Mouse (Mus musculus) forebrain, embryonic 13.5 days (tissue): ENCODE results near the gene Cdc42bpa. TPM values are rescaled to one million over a fixed set of nuclear protein-coding genes. Genes with fewer than 3 reads are reported as not detected.

Source experiments
- ATAC-seq: fragments of 200-750 bp; cut with Nextera tagmentation; 2 replicates; pipeline ENCODE4 v1.8.0; 2017
- H3K27ac ChIP-seq: fragments of 300-500 bp; sonication (generic); 2 replicates; pipeline ENCODE4 v1.5.1; 2015; ENCODE audit warnings: inconsistent platforms, mild to moderate bottlenecking, moderate library complexity
- H3K27me3 ChIP-seq: fragments of 300-500 bp; sonication (generic); 2 replicates; pipeline ENCODE4 v1.6.1; 2015; ENCODE audit warnings: mild to moderate bottlenecking, inconsistent platforms
- H3K36me3 ChIP-seq: fragments of 300-500 bp; sonication (generic); 2 replicates; pipeline ENCODE4 v1.6.1; 2015; ENCODE audit warnings: mild to moderate bottlenecking, inconsistent platforms; ENCODE audit not compliant: poor library complexity, severe bottlenecking
- H3K4me1 ChIP-seq: fragments of 300-500 bp; sonication (generic); 2 replicates; pipeline ENCODE4 v1.6.1; 2015; ENCODE audit warnings: inconsistent platforms
- H3K4me2 ChIP-seq: fragments of 300-500 bp; sonication (generic); 2 replicates; pipeline ENCODE4 v1.6.1; 2015; ENCODE audit warnings: inconsistent platforms, mild to moderate bottlenecking, moderate library complexity
- H3K4me3 ChIP-seq: fragments of 300-500 bp; sonication (generic); 2 replicates; pipeline ENCODE4 v1.5.1; 2015; ENCODE audit warnings: mild to moderate bottlenecking, inconsistent platforms
- H3K9ac ChIP-seq: fragments of 300-500 bp; sonication (generic); 2 replicates; pipeline ENCODE4 v1.6.1; 2015; ENCODE audit warnings: mild to moderate bottlenecking, inconsistent platforms
- H3K9me3 ChIP-seq: fragments of 300-500 bp; sonication (generic); replicated peaks from 2 replicates; pipeline ENCODE4 v1.6.1; 2016; ENCODE audit warnings: inconsistent platforms
- WGBS: fragments of 180-500 bp; shearing (Covaris S2); methylation state at CpG from one replicate; pipeline ENCODE4 v1.1.7; 2015; 5-methylcytosine and 5-hydroxymethylcytosine counted together
- polyA plus RNA-seq: library from polyadenylated mRNA; unstranded; fragments of >200 nt; fragmentation: Nextera tagmentation; extraction: Ambion mirVana; gene quantifications from 2 replicates; pipeline ENCODE4 v1.2.1, GENCODE M21; 2015

Cdc42bpa gene
- polyA plus RNA-seq, result 22.0 and 23.9 TPM in 2 replicates

DNA sequence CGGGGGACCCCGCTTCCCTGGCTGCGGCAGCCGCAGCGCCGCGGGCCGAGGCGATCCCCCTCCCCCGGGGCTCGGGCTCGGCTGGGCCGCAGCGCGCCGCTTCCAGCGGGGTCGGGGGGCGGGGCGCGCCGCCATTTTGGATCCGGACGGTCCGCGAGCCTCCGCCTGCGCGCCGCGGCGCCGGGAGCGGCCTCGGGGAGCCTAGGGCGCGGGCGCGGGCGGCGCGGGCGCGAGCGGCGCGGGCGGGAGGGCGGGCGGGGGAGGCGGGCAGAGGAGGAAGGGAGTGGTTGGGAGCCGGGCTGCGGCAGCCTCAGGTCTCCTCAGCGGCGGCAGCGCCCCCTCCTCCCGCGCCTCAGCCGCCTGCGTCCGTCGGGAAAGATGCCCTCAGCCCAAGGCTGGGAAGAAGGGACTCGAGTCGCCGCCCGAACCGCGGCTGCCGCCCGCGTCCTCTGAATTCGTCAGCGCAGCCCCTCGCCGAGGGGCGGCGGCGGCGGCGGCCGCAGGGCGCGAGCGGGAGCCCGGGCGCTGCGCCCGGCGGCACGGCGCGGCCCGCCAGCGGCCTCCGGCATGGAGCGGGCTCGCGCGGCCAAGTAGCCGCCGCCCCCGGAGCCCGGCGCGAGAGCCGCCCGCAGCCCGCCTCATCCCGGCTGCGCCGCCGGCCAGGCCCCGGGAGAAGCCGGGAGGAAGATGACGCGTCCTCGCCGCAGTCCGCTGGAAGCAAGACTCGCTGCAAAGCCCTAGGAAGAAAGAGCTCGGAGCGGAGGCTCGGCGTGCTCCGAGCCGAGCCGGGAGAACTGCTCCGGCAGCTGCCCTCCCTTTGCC is at the start of gene Cdc42bpa:
Cdc42bpa (plus strand) TSS at position 752 of the 822 bp plus-strand sequence.
- under 1% methylated on average over 57 of the region's 128 CpGs for WGBS
- no peaks in the 10 kb centered on the region; the same call in 1 of the 2 replicates for H3K27me3 ChIP-seq
- peak within 1 kb of the TSS; percentile 72 for H3K4me3 ChIP-seq
- H3K9me3 ChIP-seq, result no peaks in the 10 kb centered on the region
- H3K4me1 ChIP-seq, result peaks cover 47% of the 10 kb centered on the region
- peak within 1 kb of the TSS; percentile 94 for H3K27ac ChIP-seq
- ATAC-seq, result peak; percentile 92
- H3K36me3 ChIP-seq, result no peaks in the 10 kb centered on the region
- H3K4me2 ChIP-seq, result peak within 1 kb of the TSS; percentile 89
- peak within 1 kb of the TSS; percentile 97 for H3K9ac ChIP-seq

GRCm38 (mm10) chr1:179913471-179913870 is 46.8 kb upstream of the Cdc42bpa start:
- WGBS, result 88% methylated on average over 4 of the region's 4 CpGs
- no peak overlapping the region for H3K4me2 ChIP-seq
- H3K9ac ChIP-seq, result no peak overlapping the region
- H3K27ac ChIP-seq, result no peak overlapping the region
- H3K4me3 ChIP-seq, result no peak overlapping the region
- no peaks in the 10 kb centered on the region for H3K9me3 ChIP-seq
- H3K4me1 ChIP-seq, result no peaks in the 10 kb centered on the region
- no peak for ATAC-seq
- H3K27me3 ChIP-seq, result no peaks in the 10 kb centered on the region
- no peaks in the 10 kb centered on the region for H3K36me3 ChIP-seq

GRCm38 (mm10) chr1:179917036-179917435 is 43.2 kb upstream of the Cdc42bpa start:
- no peaks in the 10 kb centered on the region for H3K36me3 ChIP-seq
- H3K9ac ChIP-seq, result no peak overlapping the region
- H3K27ac ChIP-seq, result no peak overlapping the region
- no peak for ATAC-seq
- H3K4me3 ChIP-seq, result no peak overlapping the region
- H3K9me3 ChIP-seq, result no peaks in the 10 kb centered on the region
- no peaks in the 10 kb centered on the region for H3K27me3 ChIP-seq
- no peak overlapping the region for H3K4me2 ChIP-seq
- WGBS, result 73% methylated on average over 4 of the region's 4 CpGs
- no peaks in the 10 kb centered on the region for H3K4me1 ChIP-seq

GRCm38 (mm10) chr1:179917481-179917880 is 42.8 kb upstream of the Cdc42bpa start:
- Histone ChIP-seq H3K9me3 (no peaks in the 10 kb centered on the region), H3K36me3 (no peaks in the 10 kb centered on the region), H3K4me1 (no peaks in the 10 kb centered on the region), H3K4me2 (no peak overlapping the region), H3K27ac (no peak overlapping the region), H3K4me3 (no peak overlapping the region), H3K27me3 (no peaks in the 10 kb centered on the region), H3K9ac (no peak overlapping the region)
- WGBS, result 85% methylated on average over 11 of the region's 11 CpGs
- ATAC-seq, result no peak

DNA sequence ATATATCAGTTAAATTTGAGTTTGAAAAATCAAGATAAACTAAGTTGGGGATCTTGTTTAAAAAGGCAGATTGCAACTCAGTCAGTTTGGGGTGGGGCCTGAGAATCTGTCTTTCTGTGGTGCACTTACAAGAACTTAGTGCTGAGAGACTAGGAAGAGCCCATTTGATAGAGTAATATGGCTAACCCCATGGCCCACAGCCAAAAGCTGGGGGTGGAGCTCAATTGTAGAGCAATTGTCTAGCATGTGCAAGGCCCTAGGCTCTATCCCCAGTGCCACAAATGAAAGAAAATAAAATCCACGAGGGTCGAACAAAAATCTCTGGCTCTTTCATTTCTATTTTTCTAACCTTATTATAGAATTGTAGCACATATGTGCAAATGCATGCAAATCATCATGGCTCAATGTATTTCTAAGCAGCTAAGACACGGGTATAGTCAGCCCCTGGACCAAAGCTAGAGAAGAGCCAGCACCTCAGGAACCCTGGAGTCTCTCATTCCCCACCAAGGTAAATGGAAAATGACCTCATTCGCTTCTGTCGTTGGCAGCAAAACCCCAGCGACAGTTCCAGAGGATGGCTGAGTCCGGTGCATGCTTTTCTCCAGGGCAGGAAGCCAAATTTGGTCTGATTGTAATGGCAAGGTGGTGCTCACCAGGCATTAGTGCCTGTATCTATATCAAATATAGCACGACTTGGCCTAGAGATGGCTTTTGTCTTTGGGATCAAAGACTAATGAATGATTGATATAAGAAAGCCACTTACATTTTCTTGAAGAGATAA is 40.4 kb upstream of the Cdc42bpa start:
- no peak overlapping the region for H3K4me3 ChIP-seq
- ATAC-seq, result no peak
- H3K4me1 ChIP-seq, result no peaks in the 10 kb centered on the region
- no peak overlapping the region for H3K27ac ChIP-seq
- H3K27me3 ChIP-seq, result no peaks in the 10 kb centered on the region
- H3K4me2 ChIP-seq, result no peak overlapping the region
- WGBS, result 84% methylated on average over 8 of the region's 8 CpGs
- H3K36me3 ChIP-seq, result no peaks in the 10 kb centered on the region
- H3K9me3 ChIP-seq, result no peaks in the 10 kb centered on the region
- no peak overlapping the region for H3K9ac ChIP-seq

- H3K27ac ChIP-seq, result no peak overlapping the region
- no peaks in the 10 kb centered on the region for H3K9me3 ChIP-seq
- ATAC-seq, result no peak
- no peaks in the 10 kb centered on the region for H3K4me1 ChIP-seq
- no peak overlapping the region for H3K4me2 ChIP-seq
- H3K4me3 ChIP-seq, result no peak overlapping the region
- H3K27me3 ChIP-seq, result no peaks in the 10 kb centered on the region
- H3K36me3 ChIP-seq, result no peaks in the 10 kb centered on the region
- WGBS, result 63% methylated on average over 10 of the region's 10 CpGs
- H3K9ac ChIP-seq, result no peak overlapping the region
Observed at GRCm38 (mm10) chr1:179923661-179924405, 36.4 kb upstream of the Cdc42bpa start.

DNA sequence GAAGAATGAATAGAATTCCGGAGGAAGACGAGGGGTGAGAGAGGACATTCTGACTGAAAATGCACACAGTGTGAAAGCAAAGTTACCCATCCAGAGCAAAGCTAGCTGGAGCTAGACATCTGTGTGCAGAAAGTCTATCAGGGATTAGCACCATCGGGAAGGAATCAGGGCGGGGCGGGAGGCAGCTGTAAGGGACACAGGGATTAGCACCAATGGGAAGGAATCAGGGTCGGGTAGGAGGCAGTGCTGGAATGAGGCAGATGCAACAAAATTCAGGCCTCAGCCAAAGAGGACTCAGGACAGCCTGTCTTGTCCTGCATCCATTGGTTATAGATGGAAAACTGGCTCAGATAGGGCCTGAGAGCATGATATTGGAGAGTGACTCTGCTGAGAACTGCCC is 34.0 kb upstream of the Cdc42bpa start:
- Histone ChIP-seq H3K27ac (no peak overlapping the region), H3K4me2 (no peak overlapping the region), H3K36me3 (no peaks in the 10 kb centered on the region), H3K27me3 (no peaks in the 10 kb centered on the region), H3K4me3 (no peak overlapping the region), H3K4me1 (peaks cover 5% of the 10 kb centered on the region; the same call in 1 of the 2 replicates), H3K9ac (no peak overlapping the region), H3K9me3 (no peaks in the 10 kb centered on the region)
- no peak for ATAC-seq
- WGBS, result 62% methylated on average over 6 of the region's 6 CpGs

DNA sequence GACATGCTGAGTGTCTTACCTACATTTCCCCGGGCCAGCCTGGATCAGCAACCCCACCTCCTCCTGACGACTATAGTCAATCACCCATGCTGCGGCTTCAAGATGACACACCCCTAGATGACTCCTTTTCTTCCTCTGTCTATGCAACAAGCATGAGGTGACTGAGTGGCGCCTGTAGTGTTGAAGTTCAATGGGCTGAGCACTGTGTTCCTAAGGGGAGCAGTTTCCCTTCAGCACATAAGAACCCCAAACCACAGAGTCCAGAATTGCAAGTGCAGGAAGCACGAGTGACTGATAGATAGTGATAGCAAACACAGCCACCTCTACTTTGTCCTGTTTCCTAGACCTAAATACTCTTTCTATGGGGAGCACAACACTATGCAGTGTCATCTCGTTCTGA is 33.2 kb upstream of the Cdc42bpa start:
- no peak for ATAC-seq
- Histone ChIP-seq H3K9me3 (no peaks in the 10 kb centered on the region), H3K4me1 (peaks cover 8% of the 10 kb centered on the region; the same call in 1 of the 2 replicates), H3K4me3 (no peak overlapping the region), H3K4me2 (no peak overlapping the region), H3K27ac (no peak overlapping the region), H3K9ac (no peak overlapping the region), H3K27me3 (no peaks in the 10 kb centered on the region), H3K36me3 (no peaks in the 10 kb centered on the region)
- 88% methylated on average over 6 of the region's 6 CpGs for WGBS

DNA sequence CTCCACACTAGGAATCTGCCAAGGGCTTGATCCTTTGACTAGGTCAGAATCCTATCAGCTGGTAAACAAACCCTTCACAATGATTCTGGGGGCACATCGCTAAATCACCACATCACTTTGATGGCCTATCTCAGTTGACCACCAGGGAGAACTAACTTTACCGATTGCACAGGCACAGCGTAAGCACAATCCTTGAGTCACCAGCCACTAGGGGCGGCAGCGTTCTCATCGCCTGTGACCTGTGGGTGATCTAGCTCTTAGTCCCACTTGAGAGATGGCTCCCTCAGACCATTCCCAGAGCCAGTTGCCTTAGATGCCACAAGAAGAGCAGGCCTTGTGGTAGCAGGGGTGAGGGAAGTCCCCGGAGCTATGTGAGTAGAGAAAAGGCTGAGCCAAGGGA is 31.4 kb upstream of the Cdc42bpa start:
- Histone ChIP-seq H3K27me3 (no peaks in the 10 kb centered on the region), H3K9me3 (no peaks in the 10 kb centered on the region), H3K4me2 (no peak overlapping the region), H3K4me1 (peaks cover 8% of the 10 kb centered on the region; the same call in 1 of the 2 replicates), H3K27ac (no peak overlapping the region), H3K9ac (no peak overlapping the region), H3K4me3 (no peak overlapping the region), H3K36me3 (no peaks in the 10 kb centered on the region)
- WGBS, result 63% methylated on average over 7 of the region's 7 CpGs
- no peak for ATAC-seq

DNA sequence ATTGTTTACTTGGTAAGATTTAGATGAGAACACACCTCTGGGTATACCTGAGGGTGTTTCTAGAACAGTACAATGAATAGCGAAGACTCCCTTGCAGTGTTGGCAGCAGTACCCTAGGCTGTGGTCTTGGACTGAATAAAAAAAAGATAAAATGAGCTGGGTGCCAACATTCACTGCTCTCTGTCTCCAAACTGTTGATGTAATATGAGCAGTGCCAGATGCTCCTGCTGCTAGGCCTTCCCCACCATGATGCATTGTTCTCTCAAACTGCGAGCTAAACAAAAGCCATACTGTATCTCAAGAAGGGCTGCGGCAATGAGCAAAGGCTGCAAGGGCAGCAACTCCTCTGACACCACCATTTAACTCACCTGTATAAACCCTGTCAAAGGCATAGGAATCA is 29.0 kb upstream of the Cdc42bpa start:
- H3K9me3 ChIP-seq, result no peaks in the 10 kb centered on the region
- ATAC-seq, result no peak
- WGBS, result 68% methylated on average over 3 of the region's 3 CpGs
- no peaks in the 10 kb centered on the region for H3K27me3 ChIP-seq
- H3K36me3 ChIP-seq, result no peaks in the 10 kb centered on the region
- no peak overlapping the region for H3K4me3 ChIP-seq
- H3K4me1 ChIP-seq, result peaks cover 8% of the 10 kb centered on the region; the same call in 1 of the 2 replicates
- H3K9ac ChIP-seq, result no peak overlapping the region
- no peak overlapping the region for H3K4me2 ChIP-seq
- H3K27ac ChIP-seq, result no peak overlapping the region

- Histone ChIP-seq H3K27me3 (no peaks in the 10 kb centered on the region), H3K4me3 (no peak overlapping the region), H3K36me3 (no peaks in the 10 kb centered on the region), H3K4me1 (peaks cover 8% of the 10 kb centered on the region; the same call in 1 of the 2 replicates), H3K4me2 (no peak overlapping the region), H3K9me3 (no peaks in the 10 kb centered on the region), H3K9ac (no peak overlapping the region), H3K27ac (no peak overlapping the region)
- 83% methylated on average over 3 of the region's 3 CpGs for WGBS
- no peak for ATAC-seq
Observed at GRCm38 (mm10) chr1:179934064-179934463, 26.2 kb upstream of the Cdc42bpa start.
